Mouse (Mus musculus) heart, embryonic 14.5 days (tissue): ENCODE data around the gene Tcte1. TPM values are rescaled to one million over a fixed set of nuclear protein-coding genes. Genes with fewer than 3 reads are reported as not detected.

Source experiments
- ATAC-seq: fragments of 200-750 bp; cut with Nextera tagmentation; 2 replicates; pipeline ENCODE4 v1.8.0; 2017; ENCODE audit warnings: low read depth, moderate TSS enrichment; ENCODE audit not compliant: insufficient number of reproducible peaks, insufficient read depth, low FRiP score
- H3K27ac ChIP-seq, 2 experiments: fragments of 200-500 bp in 1 of 2; fragments of 300-500 bp in 1 of 2; sonication (generic) in 1 of 2; replicated peaks in 1 of 2; 2 replicates each; pipeline ENCODE4 v1.5.1; 2012 to 2014; ENCODE audit warnings: low read depth in 2 of 2, low read length in 2 of 2, control low read depth in 1 of 2, mild to moderate bottlenecking in 1 of 2, mixed read lengths in 1 of 2; ENCODE audit not compliant: control insufficient read depth in 1 of 2, insufficient read depth in 1 of 2
- H3K27me3 ChIP-seq: fragments of 300-500 bp; sonication (generic); 2 replicates; pipeline ENCODE4 v1.6.1; 2014; ENCODE audit warnings: mild to moderate bottlenecking, low read length, control low read depth; ENCODE audit not compliant: control insufficient read depth, insufficient read depth
- H3K36me3 ChIP-seq: fragments of 300-500 bp; sonication (generic); 2 replicates; pipeline ENCODE4 v1.6.1; 2014; ENCODE audit warnings: mild to moderate bottlenecking, control low read depth, low read length, mixed read lengths; ENCODE audit not compliant: control insufficient read depth, insufficient read depth
- H3K4me1 ChIP-seq, 2 experiments: fragments of 200-500 bp in 1 of 2; fragments of 300-500 bp in 1 of 2; sonication (generic) in 1 of 2; 2 replicates each; pipeline ENCODE4 v1.6.1; 2012 to 2014; ENCODE audit warnings: low read length in 2 of 2, control low read depth in 1 of 2, mixed read lengths in 1 of 2; ENCODE audit not compliant: control insufficient read depth in 2 of 2, insufficient read depth in 2 of 2
- H3K4me2 ChIP-seq: fragments of 300-500 bp; sonication (generic); 2 replicates; pipeline ENCODE4 v1.6.1; 2014; ENCODE audit warnings: mild to moderate bottlenecking, low read length
- H3K4me3 ChIP-seq, 2 experiments: fragments of 200-500 bp in 1 of 2; fragments of 300-500 bp in 1 of 2; sonication (generic) in 1 of 2; 2 replicates each; pipeline ENCODE4 v1.5.1; 2012 to 2014; ENCODE audit warnings: low read length in 2 of 2, mild to moderate bottlenecking in 2 of 2, control low read depth in 1 of 2, low read depth in 1 of 2, moderate library complexity in 1 of 2; ENCODE audit not compliant: control insufficient read depth in 1 of 2, insufficient read depth in 1 of 2
- H3K9ac ChIP-seq: fragments of 300-500 bp; sonication (generic); 2 replicates; pipeline ENCODE4 v1.6.1; 2014; ENCODE audit warnings: mild to moderate bottlenecking, low read length
- H3K9me3 ChIP-seq: fragments of 300-500 bp; sonication (generic); 2 replicates; pipeline ENCODE4 v1.6.1; 2016; ENCODE audit warnings: low read length, control low read depth; ENCODE audit not compliant: control insufficient read depth
- WGBS: fragments of 180-500 bp; shearing (Covaris S2); extraction: QIAGEN DNeasy Blood & Tissue Kit; methylation state at CpG from one replicate; pipeline ENCODE4 v1.1.7; 2014; 5-methylcytosine and 5-hydroxymethylcytosine counted together
- polyA plus RNA-seq: library from polyadenylated mRNA; unstranded; fragments of >200 nt; fragmentation: Nextera tagmentation; extraction: Ambion mirVana; gene quantifications from 2 replicates; pipeline ENCODE4 v1.2.1, GENCODE M21; 2014

Tcte1 gene
- polyA plus RNA-seq, 1 experiment from 2014 or later, result 0.28 TPM

- Histone ChIP-seq H3K27me3 (no peaks in the 10 kb centered on the region), H3K9me3 (no peaks in the 10 kb centered on the region), H3K4me1 (peaks cover 12 to 27% of the 10 kb centered on the region in 2 experiments; a peak in 3 of 4 replicates), H3K9ac (no peak overlapping the region), H3K4me3 (no peak overlapping the region), H3K36me3 (peaks cover 74% of the 10 kb centered on the region), H3K27ac (no peak overlapping the region), H3K4me2 (no peak overlapping the region)
- WGBS, result 84% methylated on average over 12 of the region's 12 CpGs
- no peak for ATAC-seq
Observed at GRCm38 (mm10) chr17:45568990-45569389, 45.8 kb downstream of the Tcte1 start.

DNA sequence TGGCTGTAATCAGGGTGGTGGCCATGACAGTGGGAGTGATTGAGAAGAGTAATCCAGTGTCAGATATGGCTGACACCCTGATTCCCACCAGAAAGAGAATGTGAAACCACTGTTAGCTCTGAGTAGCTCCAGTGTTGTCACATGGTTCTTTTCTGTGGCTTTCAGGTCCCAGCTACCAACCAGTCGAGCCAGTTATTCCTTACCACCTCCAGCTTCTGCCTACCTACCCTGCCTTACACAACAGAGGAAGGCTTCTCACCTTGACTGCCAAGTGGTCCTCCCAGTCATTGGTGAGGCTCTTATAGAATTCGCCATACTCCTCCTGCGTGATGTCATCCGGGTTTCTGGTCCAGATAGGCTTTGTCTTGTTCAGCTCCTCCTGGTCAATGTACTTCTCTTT, 46.8 kb downstream of the Tcte1 start:
- H3K36me3 ChIP-seq, result peaks cover 72% of the 10 kb centered on the region
- H3K9ac ChIP-seq, result peak overlapping the region; percentile 36; the same call in 1 of the 2 replicates
- 79% methylated on average over 4 of the region's 4 CpGs for WGBS
- H3K27ac ChIP-seq, result no peak overlapping the region
- H3K4me1 ChIP-seq, result peaks cover 10 to 28% of the 10 kb centered on the region in 2 experiments; a peak in 3 of 4 replicates
- ATAC-seq, result no peak
- H3K4me3 ChIP-seq, result no peak overlapping the region
- H3K27me3 ChIP-seq, result no peaks in the 10 kb centered on the region
- no peak overlapping the region for H3K4me2 ChIP-seq
- H3K9me3 ChIP-seq, result no peaks in the 10 kb centered on the region

GRCm38 (mm10) chr17:45572103-45573086, 49.2 kb downstream of the Tcte1 start:
- peaks cover 6 to 28% of the 10 kb centered on the region in 2 experiments; a peak in 3 of 4 replicates for H3K4me1 ChIP-seq
- peak overlapping the region; percentile 97 to 100 for H3K4me3 ChIP-seq
- H3K4me2 ChIP-seq, result peak overlapping the region; percentile 92
- peak overlapping the region; percentile 97 to 99 for H3K27ac ChIP-seq
- no peaks in the 10 kb centered on the region for H3K27me3 ChIP-seq
- peak overlapping the region; percentile 100 for H3K9ac ChIP-seq
- peaks cover 48% of the 10 kb centered on the region for H3K36me3 ChIP-seq
- under 1% methylated on average over 54 of the region's 57 CpGs for WGBS
- no peaks in the 10 kb centered on the region for H3K9me3 ChIP-seq
- ATAC-seq, result peak; percentile 54

- under 1% methylated on average over 41 of the region's 41 CpGs for WGBS
- H3K9me3 ChIP-seq, result no peaks in the 10 kb centered on the region
- H3K27ac ChIP-seq, result peak within 1 kb of the TSS; percentile 99
- no peaks in the 10 kb centered on the region for H3K27me3 ChIP-seq
- H3K4me2 ChIP-seq, result peak within 1 kb of the TSS; percentile 92
- peaks cover 40% of the 10 kb centered on the region for H3K36me3 ChIP-seq
- H3K9ac ChIP-seq, result peak within 1 kb of the TSS; percentile 100
- peak; percentile 84 for ATAC-seq
- peaks cover 8 to 32% of the 10 kb centered on the region in 2 experiments for H3K4me1 ChIP-seq
- peak within 1 kb of the TSS; percentile 97 to 100 for H3K4me3 ChIP-seq
Observed at GRCm38 (mm10) chr17:45573087-45573779, 50.0 kb downstream of the Tcte1 start, which contains the start of gene Hsp90ab1. TSS of gene Hsp90ab1 (minus strand) at chr17:45573271.

DNA sequence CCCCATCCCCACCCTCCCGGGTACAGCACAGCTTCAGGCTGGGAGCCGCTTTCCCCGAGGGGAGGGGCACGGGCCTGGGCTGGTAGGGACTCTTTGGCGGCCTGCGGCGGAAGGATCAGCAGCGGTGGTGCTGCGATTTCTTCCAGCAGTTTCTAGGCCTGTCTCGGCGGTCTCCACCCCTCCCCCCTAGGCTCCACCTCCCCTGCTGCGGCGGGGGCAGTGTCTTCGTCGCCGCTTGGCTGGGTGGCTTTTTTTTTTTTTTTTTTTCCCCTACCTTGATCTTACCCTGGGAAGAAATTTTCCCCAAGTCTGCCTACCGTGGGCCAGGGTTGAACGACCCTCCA, 50.5 kb downstream of the Tcte1 start:
- peak overlapping the region; percentile 92 for H3K4me2 ChIP-seq
- peak overlapping the region; percentile 100 for H3K9ac ChIP-seq
- WGBS, result under 1% methylated on average over 18 of the region's 18 CpGs
- ATAC-seq, result peak; percentile 71
- no peaks in the 10 kb centered on the region for H3K9me3 ChIP-seq
- H3K4me1 ChIP-seq, result peaks cover 13 to 36% of the 10 kb centered on the region in 2 experiments
- H3K27me3 ChIP-seq, result no peaks in the 10 kb centered on the region
- peaks cover 34% of the 10 kb centered on the region for H3K36me3 ChIP-seq
- H3K27ac ChIP-seq, result peak overlapping the region; percentile 99
- H3K4me3 ChIP-seq, result peak overlapping the region; percentile 97 to 100

GRCm38 (mm10) chr17:45574129-45574761, 51.0 kb downstream of the Tcte1 start:
- H3K9me3 ChIP-seq, result no peaks in the 10 kb centered on the region
- peaks cover 29% of the 10 kb centered on the region for H3K36me3 ChIP-seq
- peak overlapping the region; percentile 92 for H3K4me2 ChIP-seq
- no peaks in the 10 kb centered on the region for H3K27me3 ChIP-seq
- 1% methylated on average over 17 of the region's 17 CpGs for WGBS
- H3K9ac ChIP-seq, result peak overlapping the region; percentile 100
- peak overlapping the region; percentile 97 to 100 for H3K4me3 ChIP-seq
- peak overlapping the region; percentile 99 for H3K27ac ChIP-seq
- peaks cover 13 to 36% of the 10 kb centered on the region in 2 experiments for H3K4me1 ChIP-seq
- no peak; the same call in 1 of the 2 replicates for ATAC-seq
